Mouse (Mus musculus) hindbrain, embryonic 14.5 days (tissue): ENCODE data around the gene Rnf152. TPM values are rescaled to one million over a fixed set of nuclear protein-coding genes. Genes with fewer than 3 reads are reported as not detected.

Experiments
- ATAC-seq: fragments of 200-750 bp; cut with Nextera tagmentation; 2 replicates; pipeline ENCODE4 v1.8.0; 2017; ENCODE audit warnings: moderate number of reproducible peaks, mild to moderate bottlenecking, moderate TSS enrichment, moderate library complexity; ENCODE audit not compliant: low FRiP score
- DNase-seq: peaks from one replicate; pipeline ENCODE4 v3.0.0-alpha.2; 2015; ENCODE audit warnings: low spot score
- H3K27ac ChIP-seq: fragments of 300-500 bp; sonication (generic); 2 replicates; pipeline ENCODE4 v1.5.1; 2014; ENCODE audit warnings: mild to moderate bottlenecking, moderate library complexity
- H3K27me3 ChIP-seq: fragments of 300-500 bp; sonication (generic); 2 replicates; pipeline ENCODE4 v1.6.1; 2014; ENCODE audit warnings: mild to moderate bottlenecking, low read length, mixed read lengths; ENCODE audit not compliant: control insufficient read depth, insufficient read depth
- H3K36me3 ChIP-seq: fragments of 300-500 bp; sonication (generic); replicated peaks from 2 replicates; pipeline ENCODE4 v1.6.1; 2014; ENCODE audit not compliant: control insufficient read depth, insufficient read depth
- H3K4me1 ChIP-seq: fragments of 300-500 bp; sonication (generic); replicated peaks from 2 replicates; pipeline ENCODE4 v1.6.1; 2014; ENCODE audit warnings: antibody characterized with exemption, low read length, mixed read lengths; ENCODE audit not compliant: control insufficient read depth, insufficient read depth
- H3K4me2 ChIP-seq: fragments of 300-500 bp; sonication (generic); replicated peaks from 2 replicates; pipeline ENCODE4 v1.6.1; 2014; ENCODE audit warnings: mild to moderate bottlenecking, moderate library complexity
- H3K4me3 ChIP-seq: fragments of 300-500 bp; sonication (generic); replicated peaks from 2 replicates; pipeline ENCODE4 v1.5.1; 2014; ENCODE audit warnings: mild to moderate bottlenecking, low read length
- H3K9ac ChIP-seq: fragments of 300-500 bp; sonication (generic); 2 replicates; pipeline ENCODE4 v1.6.1; 2014
- H3K9me3 ChIP-seq: fragments of 300-500 bp; sonication (generic); 2 replicates; pipeline ENCODE4 v1.6.1; 2016; ENCODE audit warnings: low read length; ENCODE audit not compliant: control insufficient read depth
- WGBS: fragments of 180-500 bp; shearing (Covaris S2); extraction: QIAGEN DNeasy Blood & Tissue Kit; methylation state at CpG from one replicate; pipeline ENCODE4 v1.1.7; 2014; 5-methylcytosine and 5-hydroxymethylcytosine counted together
- polyA plus RNA-seq: library from polyadenylated mRNA; unstranded; fragments of >200 nt; fragmentation: Nextera tagmentation; extraction: Ambion mirVana; gene quantifications from 2 replicates; pipeline ENCODE4 v1.2.1, GENCODE M21; 2014

Rnf152 gene
- polyA plus RNA-seq, 1 experiment from 2014 or later = 31.6 TPM

- Histone ChIP-seq H3K27me3 (no peaks in the 10 kb centered on the region), H3K4me3 (no peak overlapping the region), H3K9ac (no peak overlapping the region), H3K36me3 (peaks cover 9% of the 10 kb centered on the region; the same call in 1 of the 2 replicates), H3K4me2 (no peak overlapping the region), H3K4me1 (no peaks in the 10 kb centered on the region), H3K9me3 (no peaks in the 10 kb centered on the region), H3K27ac (no peak overlapping the region)
- DNase-seq (no peak), ATAC-seq (no peak)
- WGBS = 88% methylated on average over 5 of the region's 5 CpGs
Measured at GRCm38 (mm10) chr1:105286906-105287305, 69.6 kb downstream of the Rnf152 start.

DNA sequence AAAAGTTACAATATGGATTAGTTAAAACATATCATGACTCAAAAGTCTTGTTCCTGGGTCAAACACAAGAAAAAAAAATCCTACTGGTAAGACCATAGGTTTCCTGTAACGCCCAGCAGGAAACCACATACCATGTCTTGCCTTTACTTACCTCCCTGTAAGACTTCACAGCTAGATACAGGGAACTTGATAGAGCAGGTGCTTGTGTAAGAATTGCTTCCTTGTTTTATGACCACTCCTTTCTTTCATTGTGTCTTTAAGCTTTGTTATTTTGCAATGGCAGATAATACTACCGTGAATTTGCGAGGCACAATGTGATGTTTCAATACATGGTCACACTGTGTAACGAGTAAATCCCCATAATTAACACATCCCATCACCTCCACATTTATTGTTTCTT lies 71.5 kb downstream of the Rnf152 start:
- no peak for DNase-seq
- Histone ChIP-seq H3K36me3 (peaks cover 9% of the 10 kb centered on the region; the same call in 1 of the 2 replicates), H3K9ac (no peak overlapping the region), H3K9me3 (no peaks in the 10 kb centered on the region), H3K4me1 (no peaks in the 10 kb centered on the region), H3K4me2 (no peak overlapping the region), H3K27me3 (no peaks in the 10 kb centered on the region), H3K4me3 (no peak overlapping the region), H3K27ac (no peak overlapping the region)
- ATAC-seq = no peak
- 89% methylated on average over 4 of the region's 4 CpGs for WGBS

- Histone ChIP-seq H3K36me3 (peaks cover 9% of the 10 kb centered on the region; the same call in 1 of the 2 replicates), H3K4me1 (no peaks in the 10 kb centered on the region), H3K4me3 (no peak overlapping the region), H3K27ac (no peak overlapping the region), H3K27me3 (no peaks in the 10 kb centered on the region), H3K4me2 (no peak overlapping the region), H3K9ac (no peak overlapping the region), H3K9me3 (no peaks in the 10 kb centered on the region)
- 76% methylated on average over 8 of the region's 8 CpGs for WGBS
- DNase-seq (no peak), ATAC-seq (no peak)
Measured at GRCm38 (mm10) chr1:105284116-105284515, 72.4 kb downstream of the Rnf152 start.

- Histone ChIP-seq H3K4me2 (no peak overlapping the region), H3K9ac (no peak overlapping the region), H3K27me3 (no peaks in the 10 kb centered on the region), H3K4me1 (no peaks in the 10 kb centered on the region), H3K4me3 (no peak overlapping the region), H3K9me3 (no peaks in the 10 kb centered on the region), H3K27ac (no peak overlapping the region), H3K36me3 (peaks cover 9% of the 10 kb centered on the region; the same call in 1 of the 2 replicates)
- ATAC-seq = no peak
- DNase-seq = no peak
- 53% methylated on average over 3 of the region's 3 CpGs for WGBS
Measured at GRCm38 (mm10) chr1:105281277-105281676, 75.2 kb downstream of the Rnf152 start.

DNA sequence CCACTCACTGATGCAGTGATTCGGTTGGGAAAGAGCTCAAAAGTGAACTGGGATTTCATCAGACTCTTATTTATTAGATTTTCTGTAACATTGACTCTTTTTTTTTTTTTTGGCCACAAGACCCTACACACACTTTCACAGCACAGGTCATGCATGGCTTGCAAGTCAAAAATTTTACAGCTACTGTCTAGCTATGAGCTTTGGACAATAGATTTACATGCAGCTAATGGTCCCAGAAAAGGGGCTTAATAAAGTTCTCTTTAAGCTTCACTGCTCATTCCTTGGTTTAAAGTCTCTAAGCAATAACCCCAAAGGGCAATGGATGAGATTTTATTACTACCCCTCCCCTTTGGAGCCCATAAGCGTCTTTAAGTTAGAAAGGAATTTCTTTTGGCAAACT lies 76.3 kb downstream of the Rnf152 start:
- DNase-seq (no peak), ATAC-seq (no peak)
- H3K4me2 ChIP-seq = no peak overlapping the region
- no peak overlapping the region for H3K4me3 ChIP-seq
- H3K9ac ChIP-seq = no peak overlapping the region
- H3K27me3 ChIP-seq = no peaks in the 10 kb centered on the region
- H3K27ac ChIP-seq = no peak overlapping the region
- H3K9me3 ChIP-seq = no peaks in the 10 kb centered on the region
- no peaks in the 10 kb centered on the region for H3K4me1 ChIP-seq
- WGBS = 73% methylated on average over 2 of the region's 2 CpGs
- H3K36me3 ChIP-seq = peaks cover 9% of the 10 kb centered on the region; the same call in 1 of the 2 replicates

DNA sequence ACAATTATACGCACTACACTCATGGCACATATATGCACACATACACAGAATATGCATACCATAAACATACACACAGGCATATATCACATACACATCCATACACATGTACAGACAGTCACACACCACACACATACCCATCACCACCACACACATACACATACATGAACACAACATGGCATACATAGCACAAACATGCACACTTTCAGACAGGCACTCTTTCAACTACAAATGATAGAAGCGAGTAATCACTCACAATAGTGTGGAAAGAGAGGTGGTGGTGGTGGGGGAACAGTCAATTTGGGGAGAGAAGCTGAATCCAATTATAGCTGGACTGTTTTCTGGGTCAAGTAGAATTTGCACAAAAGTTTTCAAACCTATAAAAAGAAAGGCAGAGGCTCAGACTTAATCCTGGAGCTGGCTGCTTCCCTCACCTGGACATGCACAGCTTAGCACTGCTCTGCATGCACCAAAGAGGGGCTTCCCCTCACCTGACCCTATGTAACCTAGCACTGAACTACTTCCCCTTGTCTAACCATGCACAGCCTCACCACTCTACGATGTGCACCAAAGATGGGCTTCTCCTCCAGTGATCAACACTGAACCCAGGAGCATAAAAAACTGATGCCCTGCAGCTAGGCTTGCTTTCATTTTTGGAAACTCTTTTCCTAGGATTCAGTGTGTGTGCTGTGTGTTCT lies 81.9 kb downstream of the Rnf152 start:
- DNase-seq (no peak), ATAC-seq (no peak)
- Histone ChIP-seq H3K4me2 (no peak overlapping the region), H3K36me3 (no peaks in the 10 kb centered on the region), H3K4me3 (no peak overlapping the region), H3K27ac (no peak overlapping the region), H3K4me1 (no peaks in the 10 kb centered on the region), H3K9me3 (no peaks in the 10 kb centered on the region), H3K27me3 (no peaks in the 10 kb centered on the region), H3K9ac (no peak overlapping the region)
- WGBS = 87% methylated on average over 3 of the region's 3 CpGs

DNA sequence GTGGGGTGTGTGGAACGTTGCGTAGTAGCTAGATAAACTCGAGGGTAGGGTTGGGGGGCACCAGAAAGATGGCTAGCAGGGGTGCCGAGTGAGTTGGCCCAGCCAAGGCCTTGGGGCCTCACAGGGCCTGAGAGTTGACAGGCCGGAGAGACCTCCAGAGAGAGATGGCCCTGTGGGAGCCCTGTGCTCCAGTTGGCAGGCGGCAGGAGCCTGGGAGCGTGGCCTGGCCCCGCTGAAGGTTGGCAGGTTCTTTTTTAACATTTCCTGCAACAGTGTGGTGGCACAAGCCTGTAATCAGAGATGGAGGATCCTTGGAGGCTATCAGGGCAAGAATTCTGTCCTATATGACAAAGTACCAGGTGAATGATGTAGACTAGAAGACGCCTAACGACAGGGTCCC lies 85.4 kb downstream of the Rnf152 start:
- Histone ChIP-seq H3K9ac (no peak overlapping the region), H3K4me1 (no peaks in the 10 kb centered on the region), H3K4me3 (no peak overlapping the region), H3K4me2 (no peak overlapping the region), H3K27me3 (no peaks in the 10 kb centered on the region), H3K9me3 (no peaks in the 10 kb centered on the region), H3K36me3 (no peaks in the 10 kb centered on the region), H3K27ac (no peak overlapping the region)
- DNase-seq = no peak
- no peak for ATAC-seq
- 88% methylated on average over 10 of the region's 10 CpGs for WGBS

DNA sequence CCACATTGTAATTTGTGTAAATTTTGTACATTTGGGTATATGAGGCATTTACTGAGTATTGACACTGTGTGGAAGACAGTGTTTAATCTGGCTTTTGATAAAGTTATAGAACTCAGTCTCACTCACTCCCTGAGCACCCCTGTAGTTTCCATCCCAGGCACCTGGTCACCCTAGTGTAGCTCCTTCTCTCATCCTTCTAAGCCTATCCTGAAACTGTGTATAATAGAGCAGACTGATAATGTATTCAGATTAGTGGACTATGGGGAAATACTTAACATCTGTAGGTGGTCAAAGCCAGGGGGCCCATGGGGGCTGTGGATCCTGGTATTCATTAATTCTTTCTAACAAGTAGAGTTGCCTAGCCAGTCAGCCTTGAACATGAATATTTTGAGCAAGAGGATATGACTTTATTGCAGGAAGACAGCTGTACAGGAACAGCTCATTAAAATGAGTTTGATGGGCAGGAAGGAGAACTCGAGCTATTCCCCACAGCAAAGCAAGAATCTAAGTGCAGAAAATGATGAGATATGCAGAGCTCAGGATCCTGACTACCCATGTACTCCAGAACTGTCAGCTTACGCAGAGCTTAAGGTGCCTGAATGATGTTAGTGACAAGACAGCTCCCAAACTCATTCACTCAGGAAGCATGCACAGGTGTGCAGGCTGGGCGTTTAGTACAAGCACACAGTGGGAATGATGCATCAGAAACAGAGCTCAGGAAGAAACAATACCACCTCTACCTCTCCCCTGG lies 93.1 kb downstream of the Rnf152 start:
- no peak; the same call in 1 of the 2 replicates for ATAC-seq
- Histone ChIP-seq H3K27me3 (no peaks in the 10 kb centered on the region), H3K9ac (no peak overlapping the region), H3K27ac (no peak overlapping the region), H3K36me3 (no peaks in the 10 kb centered on the region), H3K4me1 (no peaks in the 10 kb centered on the region), H3K9me3 (no peaks in the 10 kb centered on the region), H3K4me3 (no peak overlapping the region), H3K4me2 (no peak overlapping the region)
- WGBS = 75% methylated on average over 3 of the region's 3 CpGs
- no peak for DNase-seq

DNA sequence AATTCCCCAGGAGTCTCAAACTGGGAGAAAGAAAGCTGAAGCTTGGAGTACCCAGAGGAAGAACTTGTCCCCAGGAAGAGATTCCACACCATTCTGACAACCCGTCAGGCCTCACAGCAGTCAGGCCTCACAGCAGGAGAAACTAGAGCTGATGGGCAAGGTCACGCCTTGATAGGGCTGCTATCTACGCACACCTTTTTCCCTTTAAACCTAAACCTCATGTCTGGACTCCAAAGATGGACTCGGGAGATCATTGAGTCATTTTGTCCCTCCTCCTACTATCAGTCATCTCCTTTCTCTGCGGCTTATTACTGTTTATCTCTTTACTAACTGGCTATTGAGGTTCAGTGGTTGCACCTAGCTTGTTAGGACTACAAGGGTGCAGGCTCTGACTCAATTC lies 96.3 kb downstream of the Rnf152 start:
- H3K36me3 ChIP-seq = no peaks in the 10 kb centered on the region
- 82% methylated on average over 5 of the region's 5 CpGs for WGBS
- DNase-seq (no peak), ATAC-seq (no peak)
- no peak overlapping the region for H3K4me2 ChIP-seq
- no peaks in the 10 kb centered on the region for H3K4me1 ChIP-seq
- H3K9ac ChIP-seq = no peak overlapping the region
- H3K27me3 ChIP-seq = no peaks in the 10 kb centered on the region
- H3K27ac ChIP-seq = no peak overlapping the region
- no peak overlapping the region for H3K4me3 ChIP-seq
- H3K9me3 ChIP-seq = no peaks in the 10 kb centered on the region
